8 mouse cellular contexts compared by ENCODE assay signal in genomic region chr7:19716055-19716682, GRCm38 (mm10). TPM values are rescaled to one million over a fixed set of nuclear protein-coding genes. Genes with fewer than 3 reads are reported as not detected.
DNase-seq lines count a peak whose midpoint lies in the region; ATAC-seq and TF ChIP-seq lines count a peak whose summit lies in the region.

No protein-coding gene starts in this region.

- H3K9me3 ChIP-seq in hindbrain, embryonic 14.5 days (ENCODE audit: control insufficient read depth, low read length), result peaks cover 8% of the 10 kb centered on the region; the same call in 1 of the 2 replicates
- H3K9me3 ChIP-seq in midbrain, embryonic 14.5 days (ENCODE audit: control insufficient read depth, low read length), result peaks cover 5% of the 10 kb centered on the region; the same call in 1 of the 2 replicates

- peak overlapping the region; percentile 46 for H3K4me3 ChIP-seq in kidney, adult 2 months (ENCODE audit: insufficient read depth, low read depth, low read length)
- peak overlapping the region; percentile 77 for H3K4me3 ChIP-seq in bone marrow, adult 2 months (replicated peaks; ENCODE audit: control insufficient read depth, low read depth, low read length)
- peak overlapping the region; percentile 32 for H3K4me3 ChIP-seq in hindbrain, embryonic 14.5 days (replicated peaks; ENCODE audit: low read length)
- peak overlapping the region; percentile 40 for H3K4me3 ChIP-seq in midbrain, embryonic 14.5 days (replicated peaks; ENCODE audit: low read depth, low read length)

- no peaks in the 10 kb centered on the region for H3K36me3 ChIP-seq in kidney, adult 2 months (ENCODE audit: control insufficient read depth, insufficient read depth, low read length)
- H3K36me3 ChIP-seq in hindbrain, embryonic 14.5 days (replicated peaks; ENCODE audit: control insufficient read depth, insufficient read depth), result peaks cover 18% of the 10 kb centered on the region
- H3K36me3 ChIP-seq in midbrain, embryonic 14.5 days (ENCODE audit: control insufficient read depth, insufficient read depth, low read length), result peaks cover 20% of the 10 kb centered on the region

- no peak for TF ChIP-seq CTCF in kidney, adult 2 months (conservative IDR thresholded peaks at IDR 0.05; ENCODE audit: insufficient read depth, insufficient read length, low read depth, low read length)
- no peak for TF ChIP-seq CTCF in bone marrow, adult 2 months (IDR thresholded peaks at IDR 0.05; ENCODE audit: control insufficient read depth, insufficient read depth, low read length)

- H3K9ac ChIP-seq in hindbrain, embryonic 14.5 days, result peak overlapping the region; percentile 60
- H3K9ac ChIP-seq in midbrain, embryonic 14.5 days (replicated peaks; ENCODE audit: low read length), result peak overlapping the region; percentile 46; the same call in 1 of the 2 replicates

- TF ChIP-seq POLR2A in kidney, adult 2 months (IDR thresholded peaks at IDR 0.05; ENCODE audit: low read depth, low read length), result no peak
- TF ChIP-seq POLR2A in bone marrow, adult 2 months (IDR thresholded peaks at IDR 0.05; ENCODE audit: borderline replicate concordance, control insufficient read depth, low read depth, low read length), result no peak

- no peaks in the 10 kb centered on the region for H3K27me3 ChIP-seq in kidney, adult 2 months (replicated peaks; ENCODE audit: control insufficient read depth, insufficient read depth, low read length)
- H3K27me3 ChIP-seq in hindbrain, embryonic 14.5 days (ENCODE audit: control insufficient read depth, insufficient read depth, low read length), result no peaks in the 10 kb centered on the region
- H3K27me3 ChIP-seq in midbrain, embryonic 14.5 days (ENCODE audit: control insufficient read depth, insufficient read depth, low read length), result no peaks in the 10 kb centered on the region

- 5% methylated on average over 18 of the region's 18 CpGs for WGBS in kidney, adult 2 months
- WGBS in bone marrow, adult 2 months, result 3% methylated on average over 18 of the region's 18 CpGs
- 5% methylated on average over 18 of the region's 18 CpGs for WGBS in hindbrain, embryonic 14.5 days
- 6% methylated on average over 18 of the region's 18 CpGs for WGBS in midbrain, embryonic 14.5 days

- DNase-seq in kidney, adult 2 months, result no peak
- no peak for DNase-seq in kidney, adult 8-10 months
- no peak for DNase-seq in hindbrain, embryonic 14.5 days (ENCODE audit: low spot score)
- no peak for DNase-seq in midbrain, embryonic 14.5 days
- no peak for DNase-seq in B cell, adult 2 months
- no peak for DNase-seq in urinary bladder, postnatal 14 days (ENCODE audit: low spot score)
- no peak for DNase-seq in yolk sac, embryonic 10.5 days (ENCODE audit: low spot score)

- peak overlapping the region; percentile 79 for H3K27ac ChIP-seq in kidney, adult 2 months (ENCODE audit: insufficient read depth, low read depth, low read length)
- peak overlapping the region; percentile 87 for H3K27ac ChIP-seq in bone marrow, adult 2 months (ENCODE audit: control insufficient read depth, insufficient read depth, low read depth, low read length, poor library complexity)
- H3K27ac ChIP-seq in hindbrain, embryonic 14.5 days, result peak overlapping the region; percentile 92
- peak overlapping the region; percentile 91 for H3K27ac ChIP-seq in midbrain, embryonic 14.5 days (replicated peaks; ENCODE audit: low read depth, low read length)

- H3K4me2 ChIP-seq in hindbrain, embryonic 14.5 days (replicated peaks), result peak overlapping the region; percentile 55
- H3K4me2 ChIP-seq in midbrain, embryonic 14.5 days (ENCODE audit: low read length), result peak overlapping the region; percentile 67

- no peak for ATAC-seq in hindbrain, embryonic 14.5 days (ENCODE audit: low FRiP score)
- ATAC-seq in midbrain, embryonic 14.5 days (ENCODE audit: low FRiP score, low TSS enrichment), result no peak

- no peaks in the 10 kb centered on the region; the same call in 1 of the 2 replicates for H3K4me1 ChIP-seq in kidney, adult 2 months (ENCODE audit: control insufficient read depth, insufficient read depth, low read length)
- no peaks in the 10 kb centered on the region; the same call in 1 of the 2 replicates for H3K4me1 ChIP-seq in bone marrow, adult 2 months (ENCODE audit: control insufficient read depth, insufficient read depth, low read length)
- peaks cover 21% of the 10 kb centered on the region for H3K4me1 ChIP-seq in hindbrain, embryonic 14.5 days (replicated peaks; ENCODE audit: control insufficient read depth, insufficient read depth, low read length)
- H3K4me1 ChIP-seq in midbrain, embryonic 14.5 days (ENCODE audit: control insufficient read depth, insufficient read depth, low read length), result peaks cover 15% of the 10 kb centered on the region

RNA-seq across cellular contexts. Expression of gene Tomm40, which starts 0.9 kb away (rescaled TPM):
- 83.9 and 86.3 TPM in 2 replicates for polyA plus RNA-seq in kidney, adult 2 months (2012; rRNA removed)
- polyA plus RNA-seq in bone marrow, adult 2 months (2011; ENCODE audit: insufficient read depth, insufficient read length, low replicate concordance, missing spikeins), result 19.2 and 19.3 TPM in 2 replicates
- 119 and 128 TPM in 2 replicates for polyA plus RNA-seq in hindbrain, embryonic 14.5 days (2014; fragmentation: Nextera tagmentation; extraction: Ambion mirVana)
- 120 and 121 TPM in 2 replicates for polyA plus RNA-seq in midbrain, embryonic 14.5 days (2014; fragmentation: Nextera tagmentation; extraction: Ambion mirVana)

RNA-seq across cellular contexts. Expression of gene Apoe, which starts 17.2 kb away (rescaled TPM):
- polyA plus RNA-seq in kidney, adult 2 months (2012; rRNA removed), result 922 and 939 TPM in 2 replicates
- polyA plus RNA-seq in bone marrow, adult 2 months (2011; ENCODE audit: insufficient read depth, insufficient read length, low replicate concordance, missing spikeins), result 205 and 422 TPM in 2 replicates
- 543 and 561 TPM in 2 replicates for polyA plus RNA-seq in hindbrain, embryonic 14.5 days (2014; fragmentation: Nextera tagmentation; extraction: Ambion mirVana)
- polyA plus RNA-seq in midbrain, embryonic 14.5 days (2014; fragmentation: Nextera tagmentation; extraction: Ambion mirVana), result 163 and 265 TPM in 2 replicates

RNA-seq across cellular contexts. Expression of gene Apoc1, which starts 23.7 kb away (rescaled TPM):
- 12.2 and 16.5 TPM in 2 replicates for polyA plus RNA-seq in kidney, adult 2 months (2012; rRNA removed)
- 48.3 and 137 TPM in 2 replicates for polyA plus RNA-seq in bone marrow, adult 2 months (2011; ENCODE audit: insufficient read depth, insufficient read length, low replicate concordance, missing spikeins)
- polyA plus RNA-seq in hindbrain, embryonic 14.5 days (2014; fragmentation: Nextera tagmentation; extraction: Ambion mirVana), result 2.3 and 2.5 TPM in 2 replicates
- polyA plus RNA-seq in midbrain, embryonic 14.5 days (2014; fragmentation: Nextera tagmentation; extraction: Ambion mirVana), result 1.7 and 2.0 TPM in 2 replicates

RNA-seq across cellular contexts. Expression of gene Nectin2, which starts 34.1 kb away (rescaled TPM):
- 44.5 and 47.7 TPM in 2 replicates for polyA plus RNA-seq in kidney, adult 2 months (2012; rRNA removed)
- 1.9 and 4.7 TPM in 2 replicates for polyA plus RNA-seq in bone marrow, adult 2 months (2011; ENCODE audit: insufficient read depth, insufficient read length, low replicate concordance, missing spikeins)
- 46.7 and 49.5 TPM in 2 replicates for polyA plus RNA-seq in hindbrain, embryonic 14.5 days (2014; fragmentation: Nextera tagmentation; extraction: Ambion mirVana)
- 41.1 and 46.1 TPM in 2 replicates for polyA plus RNA-seq in midbrain, embryonic 14.5 days (2014; fragmentation: Nextera tagmentation; extraction: Ambion mirVana)

RNA-seq across cellular contexts. Expression of gene Apoc4, which starts 34.9 kb away (rescaled TPM):
- 0.29 TPM in 1 of 2 replicates, not detected in the other for polyA plus RNA-seq in kidney, adult 2 months (2012; rRNA removed)
- 3.6 and 18.7 TPM in 2 replicates for polyA plus RNA-seq in bone marrow, adult 2 months (2011; ENCODE audit: insufficient read depth, insufficient read length, low replicate concordance, missing spikeins)
- polyA plus RNA-seq in hindbrain, embryonic 14.5 days (2014; fragmentation: Nextera tagmentation; extraction: Ambion mirVana), result not detected in 2 replicates
- polyA plus RNA-seq in midbrain, embryonic 14.5 days (2014; fragmentation: Nextera tagmentation; extraction: Ambion mirVana), result not detected in 2 replicates
